Mouse (Mus musculus) liver, embryonic 12.5 days (tissue): ENCODE results near the gene Gpx3. TPM values are rescaled to one million over a fixed set of nuclear protein-coding genes. Genes with fewer than 3 reads are reported as not detected.

Experiments used
- ATAC-seq: fragments of 200-750 bp; cut with Nextera tagmentation; 2 replicates; pipeline ENCODE4 v1.8.0; 2017; ENCODE audit warnings: moderate number of reproducible peaks, mild to moderate bottlenecking, moderate library complexity
- H3K27ac ChIP-seq: fragments of 300-500 bp; sonication (generic); 2 replicates; pipeline ENCODE4 v1.5.1; 2016; ENCODE audit warnings: mild to moderate bottlenecking
- H3K27me3 ChIP-seq: fragments of 300-500 bp; sonication (generic); replicated peaks from 2 replicates; pipeline ENCODE4 v1.6.1; 2016; ENCODE audit warnings: mild to moderate bottlenecking, moderate library complexity
- H3K36me3 ChIP-seq: fragments of 300-500 bp; sonication (generic); 2 replicates; pipeline ENCODE4 v1.6.1; 2016; ENCODE audit warnings: mild to moderate bottlenecking, moderate library complexity
- H3K4me1 ChIP-seq: fragments of 300-500 bp; sonication (generic); 2 replicates; pipeline ENCODE4 v1.6.1; 2016
- H3K4me2 ChIP-seq: fragments of 300-500 bp; sonication (generic); 2 replicates; pipeline ENCODE4 v1.6.1; 2016; ENCODE audit warnings: mild to moderate bottlenecking, moderate library complexity
- H3K4me3 ChIP-seq: fragments of 300-500 bp; sonication (generic); 2 replicates; pipeline ENCODE4 v1.5.1; 2016; ENCODE audit warnings: mild to moderate bottlenecking, moderate library complexity
- H3K9ac ChIP-seq: fragments of 300-500 bp; sonication (generic); 2 replicates; pipeline ENCODE4 v1.6.1; 2016; ENCODE audit warnings: mild to moderate bottlenecking, moderate library complexity
- H3K9me3 ChIP-seq: fragments of 300-500 bp; sonication (generic); replicated peaks from 2 replicates; pipeline ENCODE4 v1.6.1; 2016; ENCODE audit warnings: mild to moderate bottlenecking, moderate library complexity
- WGBS: fragments of 180-500 bp; shearing (Covaris S2); methylation state at CpG from one replicate; pipeline ENCODE4 v1.1.7; 2016; ENCODE audit not compliant: insufficient replicate concordance; 5-methylcytosine and 5-hydroxymethylcytosine counted together
- polyA plus RNA-seq: library from polyadenylated mRNA; unstranded; fragments of >200 nt; fragmentation: Nextera tagmentation; extraction: Ambion mirVana; gene quantifications from 2 replicates; pipeline ENCODE4 v1.2.1, GENCODE M21; 2016

Gene Gpx3
- polyA plus RNA-seq, 1 experiment from 2014 or later, result 30.9 TPM

DNA sequence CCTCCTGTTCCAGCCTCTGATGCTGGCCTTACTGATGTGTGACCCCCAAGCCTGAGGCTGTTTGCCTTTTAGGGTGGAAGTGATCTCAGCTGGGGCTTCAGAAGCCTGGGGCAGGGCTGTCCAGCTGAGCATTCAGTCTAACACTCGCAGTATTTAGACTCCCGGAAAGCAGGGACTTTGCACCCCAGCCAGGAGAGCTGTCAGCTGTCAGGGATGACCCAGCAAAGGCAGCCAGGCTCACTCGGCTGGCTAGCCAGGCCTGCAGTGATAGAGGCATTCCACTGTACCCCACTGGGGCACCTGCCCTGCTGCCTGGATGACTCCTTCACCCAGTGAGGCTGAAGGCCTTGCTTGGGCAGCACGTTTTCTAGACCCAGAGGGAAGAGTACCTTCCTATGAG is 3.7 kb downstream of the Gpx3 start:
- H3K4me1 ChIP-seq, result peaks cover 28% of the 10 kb centered on the region
- no peak overlapping the region for H3K9ac ChIP-seq
- H3K4me3 ChIP-seq, result no peak overlapping the region
- WGBS, result 63% methylated on average over 4 of the region's 4 CpGs
- ATAC-seq, result peak; percentile 40
- peaks cover 22% of the 10 kb centered on the region for H3K27me3 ChIP-seq
- peaks cover 11% of the 10 kb centered on the region for H3K36me3 ChIP-seq
- H3K4me2 ChIP-seq, result no peak overlapping the region
- H3K27ac ChIP-seq, result no peak overlapping the region
- no peaks in the 10 kb centered on the region for H3K9me3 ChIP-seq

DNA sequence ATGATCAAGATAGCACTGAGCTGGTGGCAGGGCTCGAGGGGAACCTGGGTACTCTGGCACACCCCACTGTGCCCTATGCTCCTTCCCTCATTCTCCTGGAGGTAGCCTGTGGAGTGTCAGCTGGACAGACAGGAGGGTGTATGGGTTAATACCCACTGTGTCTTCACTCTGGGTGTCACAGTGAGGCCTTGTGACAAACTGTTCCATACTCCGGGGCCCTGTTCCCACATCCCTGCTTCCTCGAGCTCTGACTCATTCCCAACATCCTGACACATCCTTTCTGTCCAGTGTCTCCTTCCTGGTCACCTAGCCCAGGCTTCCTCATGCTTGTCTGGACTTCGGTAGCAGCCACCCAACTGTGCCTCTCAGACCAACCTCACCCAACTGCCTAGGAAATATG is 4.2 kb downstream of the Gpx3 start:
- H3K4me2 ChIP-seq, result no peak overlapping the region
- H3K4me3 ChIP-seq, result no peak overlapping the region
- no peak for ATAC-seq
- H3K36me3 ChIP-seq, result peaks cover 14% of the 10 kb centered on the region
- no peak overlapping the region for H3K27ac ChIP-seq
- peaks cover 28% of the 10 kb centered on the region for H3K4me1 ChIP-seq
- WGBS, result 49% methylated on average over 4 of the region's 4 CpGs
- H3K27me3 ChIP-seq, result peaks cover 22% of the 10 kb centered on the region
- no peaks in the 10 kb centered on the region for H3K9me3 ChIP-seq
- no peak overlapping the region for H3K9ac ChIP-seq

DNA sequence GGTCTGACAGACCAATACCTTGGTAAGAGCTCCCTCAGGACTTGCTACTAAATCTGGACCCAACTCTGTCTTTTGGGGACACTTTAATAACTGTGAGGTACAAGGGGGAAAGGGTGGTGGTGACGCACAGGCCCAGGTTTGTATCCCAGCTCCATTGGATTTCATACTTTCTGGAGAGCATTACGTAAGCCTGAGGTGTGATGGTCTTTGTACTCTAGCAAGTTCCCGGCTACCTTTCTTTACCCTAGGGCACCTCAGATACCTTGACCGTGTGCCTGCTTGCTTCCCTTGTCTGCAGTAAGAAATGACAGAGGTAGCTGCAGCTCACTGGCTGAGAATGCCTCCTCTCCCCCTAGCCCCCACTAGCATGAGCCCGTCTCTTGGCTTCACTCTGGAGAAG is 5.0 kb downstream of the Gpx3 start:
- ATAC-seq, result no peak
- H3K9me3 ChIP-seq, result no peaks in the 10 kb centered on the region
- 83% methylated on average over 5 of the region's 5 CpGs for WGBS
- H3K27me3 ChIP-seq, result peaks cover 18% of the 10 kb centered on the region
- H3K4me1 ChIP-seq, result peaks cover 27% of the 10 kb centered on the region
- H3K4me2 ChIP-seq, result no peak overlapping the region
- H3K36me3 ChIP-seq, result peaks cover 14% of the 10 kb centered on the region
- no peak overlapping the region for H3K4me3 ChIP-seq
- H3K9ac ChIP-seq, result no peak overlapping the region
- H3K27ac ChIP-seq, result no peak overlapping the region

DNA sequence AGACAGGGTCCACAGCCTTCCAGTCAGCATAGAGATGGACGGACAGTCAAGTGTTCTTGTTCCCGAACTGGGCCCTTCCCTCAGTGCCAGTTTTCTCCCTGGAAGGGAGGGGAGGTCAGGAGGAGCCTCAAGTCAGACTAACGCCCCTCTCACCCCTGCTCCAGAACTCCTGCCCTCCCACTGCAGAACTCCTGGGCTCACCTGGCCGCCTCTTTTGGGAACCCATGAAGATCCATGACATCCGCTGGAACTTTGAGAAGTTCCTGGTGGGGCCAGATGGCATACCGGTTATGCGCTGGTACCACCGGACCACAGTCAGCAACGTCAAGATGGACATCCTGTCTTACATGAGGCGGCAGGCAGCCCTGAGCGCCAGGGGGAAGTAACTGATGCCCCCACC is 7.0 kb downstream of the Gpx3 start:
- H3K9me3 ChIP-seq, result no peaks in the 10 kb centered on the region
- no peak for ATAC-seq
- no peaks in the 10 kb centered on the region for H3K27me3 ChIP-seq
- H3K4me3 ChIP-seq, result no peak overlapping the region
- peaks cover 7% of the 10 kb centered on the region for H3K4me1 ChIP-seq
- H3K4me2 ChIP-seq, result no peak overlapping the region
- H3K27ac ChIP-seq, result no peak overlapping the region
- peaks cover 26% of the 10 kb centered on the region for H3K36me3 ChIP-seq
- no peak overlapping the region for H3K9ac ChIP-seq
- 82% methylated on average over 11 of the region's 11 CpGs for WGBS

DNA sequence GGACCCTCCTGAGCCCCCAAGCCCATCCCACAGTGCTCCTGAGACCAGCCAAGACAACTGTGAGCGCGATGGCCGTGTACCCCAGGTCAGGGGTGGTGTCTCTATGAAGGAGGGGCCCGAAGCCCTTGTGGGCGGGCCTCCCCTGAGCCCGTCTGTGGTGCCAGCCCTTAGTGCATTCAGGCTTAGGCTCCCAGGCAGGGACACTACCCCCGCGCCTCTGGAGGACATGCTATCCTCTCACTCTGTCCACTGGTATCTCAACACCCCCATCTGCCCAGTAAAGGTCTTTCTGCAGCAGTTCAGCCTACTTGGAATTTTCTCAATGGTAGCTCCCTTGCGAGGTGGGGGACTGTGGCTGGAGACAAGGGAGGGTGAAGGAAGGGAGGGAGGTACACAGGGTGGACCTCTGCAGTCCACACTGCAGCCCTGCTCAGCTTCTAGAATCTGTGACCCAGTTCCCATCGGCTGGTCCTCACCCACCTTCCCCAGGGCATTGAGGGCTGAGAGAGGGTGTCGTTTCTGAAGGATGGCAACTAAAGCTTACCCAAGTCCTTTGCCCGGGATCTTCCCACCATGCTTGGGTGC is 7.9 kb downstream of the Gpx3 start:
- WGBS, result 74% methylated on average over 12 of the region's 12 CpGs
- H3K36me3 ChIP-seq, result peaks cover 34% of the 10 kb centered on the region
- 0 out of 2 replicates have a peak, but pooled peaks cover 6% of the 10 kb centered on the region for H3K4me1 ChIP-seq
- H3K4me3 ChIP-seq, result no peak overlapping the region
- no peak overlapping the region for H3K4me2 ChIP-seq
- H3K27me3 ChIP-seq, result no peaks in the 10 kb centered on the region
- ATAC-seq, result no peak
- H3K9ac ChIP-seq, result no peak overlapping the region
- no peak overlapping the region for H3K27ac ChIP-seq
- H3K9me3 ChIP-seq, result no peaks in the 10 kb centered on the region

DNA sequence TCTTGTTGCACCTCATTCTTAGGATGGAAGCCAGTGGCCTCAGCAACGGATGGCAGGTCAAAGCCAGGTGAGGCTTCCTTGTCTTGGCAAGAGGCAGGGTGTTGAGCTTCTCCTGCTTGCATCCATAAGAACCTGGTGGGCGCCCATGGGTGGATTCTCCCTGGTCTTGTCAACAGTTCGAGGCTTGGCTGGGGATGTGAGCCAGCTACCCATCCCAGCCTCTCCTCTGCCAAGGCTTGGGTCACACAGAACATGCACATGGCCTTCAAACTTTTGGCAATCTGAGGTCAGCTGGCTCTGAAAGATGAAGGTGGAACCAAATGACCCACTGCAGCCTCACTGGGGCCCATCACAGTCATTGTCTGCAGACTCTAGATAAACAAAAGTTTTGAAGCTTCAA is 8.9 kb downstream of the Gpx3 start:
- H3K36me3 ChIP-seq, result peaks cover 36% of the 10 kb centered on the region
- H3K9ac ChIP-seq, result no peak overlapping the region
- H3K4me3 ChIP-seq, result no peak overlapping the region
- no peak for ATAC-seq
- H3K27ac ChIP-seq, result no peak overlapping the region
- no peaks in the 10 kb centered on the region for H3K27me3 ChIP-seq
- no peak overlapping the region for H3K4me2 ChIP-seq
- 61% methylated on average over 3 of the region's 3 CpGs for WGBS
- 0 out of 2 replicates have a peak, but pooled peaks cover 3% of the 10 kb centered on the region for H3K4me1 ChIP-seq
- no peaks in the 10 kb centered on the region for H3K9me3 ChIP-seq

DNA sequence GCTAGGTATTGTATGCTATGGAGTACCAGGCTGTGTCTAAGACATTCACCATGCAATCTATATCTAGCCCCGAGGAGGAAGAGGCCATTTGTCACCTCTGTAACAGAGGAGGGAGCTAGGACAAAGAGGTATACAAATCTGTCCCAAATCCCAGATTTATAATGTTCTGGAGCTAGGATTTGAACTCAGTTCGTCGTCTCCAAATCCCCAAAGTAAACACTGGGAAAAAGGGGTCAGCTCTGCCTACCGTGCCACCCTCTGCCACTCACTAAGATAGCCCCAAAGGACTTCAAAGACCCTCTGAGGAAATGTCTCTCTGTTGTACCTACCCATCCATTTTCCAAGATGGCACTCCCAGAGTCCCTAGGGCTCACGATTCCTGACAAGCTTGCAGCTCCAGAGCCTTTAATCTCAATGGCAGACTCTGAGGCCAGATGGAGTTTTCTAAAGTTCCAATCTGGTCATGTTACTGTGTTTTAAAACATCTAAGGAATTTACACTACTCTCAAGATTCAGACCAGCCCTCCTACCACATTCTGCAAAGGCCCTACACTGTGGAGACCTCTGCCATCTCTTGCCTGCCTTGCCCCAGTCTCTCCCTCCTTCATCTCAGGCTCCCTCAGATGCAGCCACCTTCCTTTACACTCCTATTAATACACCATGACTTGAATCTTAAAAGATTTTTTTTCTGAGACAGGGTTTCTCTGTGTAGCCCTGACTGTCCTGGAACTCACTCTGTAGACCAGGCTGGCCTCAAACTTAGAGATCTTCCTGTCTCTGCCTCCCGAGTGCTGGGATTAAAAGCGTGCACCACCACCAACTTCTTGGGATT is 9.6 kb downstream of the Gpx3 start:
- 73% methylated on average over 7 of the region's 7 CpGs for WGBS
- H3K4me1 ChIP-seq, result no peaks in the 10 kb centered on the region
- H3K9ac ChIP-seq, result no peak overlapping the region
- no peak overlapping the region for H3K4me3 ChIP-seq
- H3K36me3 ChIP-seq, result peaks cover 43% of the 10 kb centered on the region
- no peaks in the 10 kb centered on the region for H3K9me3 ChIP-seq
- H3K27me3 ChIP-seq, result no peaks in the 10 kb centered on the region
- H3K4me2 ChIP-seq, result no peak overlapping the region
- ATAC-seq, result no peak
- H3K27ac ChIP-seq, result no peak overlapping the region

DNA sequence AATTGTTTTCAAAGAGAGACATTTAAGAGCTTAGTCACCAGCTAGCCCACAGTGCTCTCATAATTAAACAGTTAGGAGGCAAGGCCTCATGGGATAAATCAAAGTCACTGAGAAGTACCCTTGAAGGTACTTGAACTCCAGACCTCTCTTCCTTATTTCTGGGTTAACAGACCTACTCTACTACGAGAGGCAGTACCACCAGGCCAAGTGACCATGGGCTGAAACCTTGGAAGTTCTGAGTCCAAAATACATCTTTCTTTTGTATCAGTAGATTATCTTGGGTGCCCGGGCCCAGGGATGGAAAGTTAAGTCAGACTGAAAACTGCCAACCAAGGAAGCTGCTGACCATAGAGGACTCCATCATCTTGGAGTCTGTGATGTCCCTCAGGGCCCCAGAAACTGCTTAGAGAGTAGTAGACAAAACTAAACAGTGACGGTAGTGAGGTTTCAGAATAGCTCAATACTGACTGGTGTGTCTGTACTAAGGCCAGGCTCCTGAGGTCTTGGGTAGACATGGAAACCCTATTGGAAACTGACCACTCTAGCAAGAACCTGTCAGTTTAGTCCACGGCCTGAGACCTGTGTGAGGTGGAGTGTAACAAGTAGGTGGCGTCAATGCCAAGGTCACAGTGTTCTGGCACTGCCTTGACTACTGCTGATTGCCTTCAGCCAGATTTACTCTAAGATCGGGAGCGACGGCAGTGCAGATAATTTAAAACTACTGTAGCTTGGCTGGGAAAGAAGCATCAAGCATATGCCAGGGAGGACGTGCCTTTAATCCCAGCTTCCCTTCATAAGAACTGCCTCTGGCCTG is 10.5 kb downstream of the Gpx3 start:
- Histone ChIP-seq H3K9ac (no peak overlapping the region), H3K27me3 (no peaks in the 10 kb centered on the region), H3K27ac (no peak overlapping the region), H3K9me3 (no peaks in the 10 kb centered on the region), H3K4me3 (no peak overlapping the region), H3K4me1 (no peaks in the 10 kb centered on the region), H3K36me3 (peaks cover 51% of the 10 kb centered on the region), H3K4me2 (no peak overlapping the region)
- ATAC-seq, result no peak
- 73% methylated on average over 9 of the region's 9 CpGs for WGBS

DNA sequence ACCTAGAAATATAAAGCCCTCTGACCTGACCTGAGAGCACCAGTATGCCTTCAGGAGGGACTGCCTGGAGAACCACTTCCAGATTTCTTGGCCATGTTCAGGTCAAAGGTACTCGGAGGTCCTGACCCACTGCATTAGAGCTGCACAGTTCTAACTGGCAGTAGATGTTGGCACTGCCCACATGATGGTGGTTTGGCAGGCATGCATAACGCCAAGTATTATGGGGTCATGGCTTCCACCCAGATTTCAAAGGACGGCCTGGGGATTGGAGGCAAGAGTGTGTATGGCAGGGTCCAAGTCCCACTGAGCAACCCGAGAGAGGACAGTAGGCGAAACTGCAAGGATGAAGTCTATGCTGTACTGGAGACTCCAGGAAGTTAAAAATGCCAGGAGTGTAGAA is 11.6 kb downstream of the Gpx3 start:
- ATAC-seq, result no peak

DNA sequence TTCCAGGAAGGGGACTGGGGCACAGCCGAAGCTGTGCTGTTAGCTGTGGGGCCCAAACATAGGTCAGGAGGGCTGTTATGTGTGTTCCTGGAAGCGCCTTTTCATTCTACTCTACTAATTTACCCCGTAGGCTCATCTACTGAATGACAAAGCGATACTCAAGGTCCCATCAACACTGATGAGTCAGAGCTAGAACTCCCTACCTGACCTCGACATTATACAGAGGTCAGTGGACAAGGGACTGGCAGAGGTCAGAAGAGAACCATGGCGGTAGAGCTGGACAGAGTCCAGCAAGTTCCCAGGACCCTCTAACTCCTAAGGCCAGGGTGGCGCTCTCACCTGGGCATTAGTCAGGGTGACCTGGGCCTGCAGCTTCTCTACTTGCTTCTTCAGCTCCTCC is 15.2 kb downstream of the Gpx3 start:
- Histone ChIP-seq H3K9ac (no peak overlapping the region), H3K4me1 (no peaks in the 10 kb centered on the region), H3K36me3 (peaks cover 71% of the 10 kb centered on the region), H3K27me3 (no peaks in the 10 kb centered on the region), H3K9me3 (no peaks in the 10 kb centered on the region), H3K27ac (no peak overlapping the region), H3K4me3 (no peak overlapping the region), H3K4me2 (no peak overlapping the region)
- no peak for ATAC-seq
- WGBS, result 85% methylated on average over 7 of the region's 7 CpGs

More for the DNA sequence above, 11.6 kb downstream of the Gpx3 start:
- Histone ChIP-seq H3K27ac (no peak overlapping the region), H3K9me3 (no peaks in the 10 kb centered on the region), H3K9ac (no peak overlapping the region), H3K27me3 (no peaks in the 10 kb centered on the region), H3K4me1 (no peaks in the 10 kb centered on the region), H3K4me2 (no peak overlapping the region), H3K4me3 (no peak overlapping the region), H3K36me3 (peaks cover 56% of the 10 kb centered on the region)
- 74% methylated on average over 5 of the region's 5 CpGs for WGBS

DNA sequence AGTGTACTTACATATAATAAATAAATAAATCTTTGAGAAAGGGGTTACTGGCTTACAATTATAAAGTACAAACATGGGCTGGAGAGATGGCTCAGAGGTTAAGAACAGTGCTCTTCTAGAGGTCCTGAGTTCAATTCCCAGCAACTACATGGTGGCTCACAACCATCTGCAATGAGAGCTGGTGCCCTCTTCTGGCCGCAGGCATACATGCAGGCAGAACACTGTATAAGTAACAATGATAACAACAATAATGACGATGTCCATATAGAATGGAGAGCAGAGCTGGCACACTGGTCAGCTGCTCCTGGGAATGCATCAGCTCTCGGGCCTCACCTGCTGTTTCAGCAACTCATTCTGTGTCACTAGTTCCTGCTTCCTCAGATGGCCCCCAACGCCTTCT is 16.0 kb downstream of the Gpx3 start:
- Histone ChIP-seq H3K4me2 (no peak overlapping the region), H3K4me3 (no peak overlapping the region), H3K27ac (no peak overlapping the region), H3K4me1 (no peaks in the 10 kb centered on the region), H3K9me3 (no peaks in the 10 kb centered on the region), H3K36me3 (peaks cover 73% of the 10 kb centered on the region), H3K9ac (no peak overlapping the region), H3K27me3 (no peaks in the 10 kb centered on the region)
- WGBS, result 70% methylated on average over 4 of the region's 4 CpGs
- no peak for ATAC-seq
